Mouse (Mus musculus) heart, embryonic 10.5 days (tissue): ENCODE data around the gene Resf1. TPM values are rescaled to one million over a fixed set of nuclear protein-coding genes. Genes with fewer than 3 reads are reported as not detected.
"Not testable (repeated sequence)": the region's sequence is repeated elsewhere in the genome, so short reads cannot be mapped to it uniquely, and the experiment has no call there.

Source experiments
- DNase-seq: peaks from one replicate; pipeline ENCODE4 v3.0.0-alpha.2; 2017; ENCODE audit warnings: low spot score
- H3K27ac ChIP-seq: fragments of 300-500 bp; sonication (generic); 2 replicates; pipeline ENCODE4 v1.5.1; 2016; ENCODE audit warnings: mild to moderate bottlenecking
- H3K27me3 ChIP-seq: fragments of 300-500 bp; sonication (generic); 2 replicates; pipeline ENCODE4 v1.6.1; 2016; ENCODE audit warnings: mild to moderate bottlenecking; ENCODE audit not compliant: poor library complexity, insufficient read depth, severe bottlenecking
- H3K36me3 ChIP-seq: fragments of 300-500 bp; sonication (generic); 2 replicates; pipeline ENCODE4 v1.6.1; 2016; ENCODE audit warnings: mild to moderate bottlenecking, moderate library complexity
- H3K4me1 ChIP-seq: fragments of 300-500 bp; sonication (generic); 2 replicates; pipeline ENCODE4 v1.6.1; 2016; ENCODE audit warnings: mild to moderate bottlenecking
- H3K4me3 ChIP-seq: fragments of 300-500 bp; sonication (generic); 2 replicates; pipeline ENCODE4 v1.5.1; 2016; ENCODE audit warnings: mild to moderate bottlenecking, moderate library complexity
- H3K9me3 ChIP-seq: fragments of 300-500 bp; sonication (generic); 2 replicates; pipeline ENCODE4 v1.6.1; 2016; ENCODE audit warnings: mild to moderate bottlenecking, moderate library complexity
- WGBS: fragments of 180-500 bp; shearing (Covaris S2); methylation state at CpG from one replicate; pipeline ENCODE4 v1.1.7; 2016; 5-methylcytosine and 5-hydroxymethylcytosine counted together
- polyA plus RNA-seq: library from polyadenylated mRNA; unstranded; fragments of >200 nt; fragmentation: Nextera tagmentation; extraction: Ambion mirVana; gene quantifications from 2 replicates; pipeline ENCODE4 v1.2.1, GENCODE M21; 2016

Resf1 gene
- polyA plus RNA-seq = 28.3 and 45.5 TPM in 2 replicates

DNA sequence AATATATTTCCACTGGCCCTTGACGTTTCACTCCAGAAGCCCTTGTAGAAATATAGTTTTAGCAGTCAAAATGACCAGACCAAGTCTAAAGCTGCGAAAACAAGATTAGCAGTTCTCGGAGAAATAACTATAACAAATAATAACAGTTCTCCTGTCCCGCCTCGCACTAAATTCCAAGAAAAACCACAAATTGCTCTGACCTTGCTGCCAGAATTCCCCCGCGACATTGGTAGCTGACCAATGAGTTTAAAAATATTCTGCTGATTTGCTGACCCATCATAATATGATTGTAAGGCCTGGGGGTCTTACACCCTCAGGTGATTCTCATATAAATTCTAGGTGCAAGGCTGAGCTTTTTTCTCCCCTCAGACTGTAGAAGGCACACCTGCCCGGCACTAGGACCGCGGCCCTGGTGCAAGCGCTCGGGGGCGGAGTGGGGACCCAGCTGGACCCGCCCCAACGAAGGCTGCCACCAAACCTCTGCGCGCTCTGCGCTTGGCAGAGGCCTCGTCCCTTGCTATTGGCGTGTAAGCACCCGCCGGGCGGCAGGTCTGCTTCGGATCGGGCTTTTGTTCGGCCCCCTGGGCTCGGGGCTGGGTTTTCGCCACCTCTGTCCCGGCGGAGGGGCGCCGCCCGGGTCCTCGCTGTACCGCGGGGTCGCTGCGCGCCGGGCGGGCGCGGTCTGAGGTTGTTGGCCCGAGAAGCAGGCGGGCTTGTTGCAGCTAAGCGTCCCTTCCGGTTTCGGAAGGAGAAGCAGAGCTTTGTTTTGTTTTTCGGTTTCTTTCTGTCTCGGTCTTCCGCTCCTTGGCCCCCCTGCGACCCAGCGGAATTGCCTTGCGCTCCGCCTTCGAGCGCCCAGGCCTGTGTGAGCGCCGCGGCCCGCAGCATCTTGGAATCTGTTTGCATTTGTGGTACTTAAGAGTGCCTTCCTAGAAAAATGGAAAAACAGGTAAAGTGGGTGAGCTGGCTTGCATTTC, at the start of gene Resf1:
Resf1 (plus strand) TSS at position 459 of the 977 bp plus-strand sequence.
- peaks cover 19% of the 10 kb centered on the region for H3K36me3 ChIP-seq
- 0 out of 2 replicates have a peak, but pooled peaks cover 6% of the 10 kb centered on the region for H3K9me3 ChIP-seq
- H3K4me1 ChIP-seq = 0 out of 2 replicates have a peak, but pooled peaks cover 3% of the 10 kb centered on the region
- 5% methylated on average over 61 of the region's 61 CpGs for WGBS
- H3K27ac ChIP-seq = peak within 1 kb of the TSS; percentile 99
- peak; percentile 96 for DNase-seq
- peak within 1 kb of the TSS; percentile 85 for H3K4me3 ChIP-seq
- H3K27me3 ChIP-seq = no peaks in the 10 kb centered on the region

DNA sequence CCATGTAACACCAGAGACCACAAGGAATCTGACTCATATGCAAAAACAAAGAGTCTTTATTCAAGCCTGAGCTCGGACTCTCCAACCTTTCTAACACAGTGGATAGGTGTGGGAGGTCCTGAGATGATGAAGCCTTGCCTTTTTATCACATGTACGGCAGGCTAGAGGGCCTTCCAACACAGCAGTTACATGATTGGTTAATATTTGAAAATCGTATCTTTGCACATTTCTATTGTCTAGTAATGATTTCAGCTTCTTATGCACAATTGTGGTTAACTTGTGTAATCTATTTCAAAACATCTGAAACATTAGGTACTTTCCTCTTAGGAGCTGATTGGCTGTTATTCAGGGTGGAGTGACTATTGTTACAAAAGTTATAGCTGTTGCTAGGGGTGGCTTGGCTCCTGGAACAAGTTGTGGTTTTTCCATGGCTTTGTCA, 48.4 kb upstream of the Resf1 start:
- Histone ChIP-seq H3K9me3 (no peaks in the 10 kb centered on the region), H3K27me3 (no peaks in the 10 kb centered on the region), H3K27ac (no peak overlapping the region), H3K36me3 (no peaks in the 10 kb centered on the region), H3K4me1 (no peaks in the 10 kb centered on the region), H3K4me3 (no peak overlapping the region)
- no peak for DNase-seq
- WGBS = 78% methylated on average over 3 of the region's 3 CpGs

DNA sequence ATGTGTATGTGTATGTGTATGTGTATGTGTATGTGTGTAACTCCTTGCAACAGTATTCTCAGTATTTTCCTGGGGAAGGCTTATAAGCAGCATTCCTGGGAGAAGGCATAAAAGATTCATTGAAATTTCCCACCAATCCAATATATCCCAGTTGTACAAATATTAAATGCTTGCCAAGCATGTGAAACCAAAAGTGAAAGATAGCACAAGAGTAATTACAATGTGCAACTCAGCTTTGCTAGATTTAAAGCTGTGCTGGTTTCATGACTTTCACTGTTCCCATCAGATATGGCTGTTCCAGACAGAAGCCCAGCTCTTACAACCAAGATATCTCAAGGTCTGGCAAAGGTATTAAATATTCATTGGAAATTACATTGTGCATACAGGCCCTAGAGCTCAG, 41.3 kb upstream of the Resf1 start:
- H3K27me3 ChIP-seq = no peaks in the 10 kb centered on the region
- no peaks in the 10 kb centered on the region for H3K36me3 ChIP-seq
- H3K4me3 ChIP-seq = no peak overlapping the region
- no peaks in the 10 kb centered on the region for H3K4me1 ChIP-seq
- no peak overlapping the region for H3K27ac ChIP-seq
- no peaks in the 10 kb centered on the region for H3K9me3 ChIP-seq
- DNase-seq = no peak

DNA sequence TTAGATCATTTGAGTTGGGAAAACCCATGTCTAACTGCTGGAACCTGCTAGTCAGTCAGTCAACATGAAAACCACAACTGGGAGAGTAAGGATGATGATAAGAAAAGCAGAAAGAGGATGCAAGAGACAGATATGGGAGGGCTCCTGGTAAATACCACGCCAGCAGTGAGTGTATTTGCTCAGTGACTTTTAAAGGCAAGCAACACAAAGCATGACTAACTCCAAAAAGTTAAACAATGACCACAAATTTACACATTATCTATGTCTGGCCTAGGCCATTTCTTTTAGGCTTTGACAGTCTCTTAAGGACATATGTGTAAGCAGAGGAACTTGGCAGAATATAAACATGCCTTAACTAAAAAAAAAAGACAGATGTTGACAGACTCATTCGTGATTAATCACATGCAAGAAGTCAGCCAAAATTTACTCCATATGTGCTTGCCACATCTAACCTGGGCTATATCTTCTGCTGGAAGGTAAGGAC, 30.9 kb upstream of the Resf1 start:
- Histone ChIP-seq H3K9me3 (no peaks in the 10 kb centered on the region; the same call in 1 of the 2 replicates), H3K27ac (no peak overlapping the region), H3K36me3 (no peaks in the 10 kb centered on the region), H3K4me3 (no peak overlapping the region), H3K4me1 (no peaks in the 10 kb centered on the region), H3K27me3 (no peaks in the 10 kb centered on the region)
- DNase-seq = no peak
- 62% methylated on average over 2 of the region's 2 CpGs for WGBS

DNA sequence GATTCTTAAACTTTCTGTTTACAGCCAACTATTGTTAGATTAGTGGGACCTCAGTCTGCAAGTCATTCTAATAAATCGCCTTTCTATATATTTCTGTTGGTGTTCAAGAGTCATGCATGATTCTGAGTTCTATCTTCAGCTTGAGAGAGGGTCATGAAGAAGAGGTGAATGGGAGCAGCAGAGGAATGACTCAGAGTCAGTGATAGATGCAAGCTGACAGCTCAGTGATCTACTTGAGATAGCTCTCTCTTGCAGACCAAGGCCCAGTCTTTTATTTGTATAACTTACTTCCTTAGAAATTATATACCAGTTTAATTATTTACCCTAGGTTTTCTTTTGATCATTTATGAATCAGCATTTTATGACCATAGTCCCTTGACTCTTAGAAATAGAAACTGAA, 30.3 kb upstream of the Resf1 start:
- 65% methylated on average over 1 of the region's 1 CpGs for WGBS
- H3K27me3 ChIP-seq = no peaks in the 10 kb centered on the region
- no peaks in the 10 kb centered on the region for H3K4me1 ChIP-seq
- no peak overlapping the region for H3K27ac ChIP-seq
- no peaks in the 10 kb centered on the region; the same call in 1 of the 2 replicates for H3K9me3 ChIP-seq
- H3K36me3 ChIP-seq = no peaks in the 10 kb centered on the region
- no peak overlapping the region for H3K4me3 ChIP-seq
- DNase-seq = no peak

DNA sequence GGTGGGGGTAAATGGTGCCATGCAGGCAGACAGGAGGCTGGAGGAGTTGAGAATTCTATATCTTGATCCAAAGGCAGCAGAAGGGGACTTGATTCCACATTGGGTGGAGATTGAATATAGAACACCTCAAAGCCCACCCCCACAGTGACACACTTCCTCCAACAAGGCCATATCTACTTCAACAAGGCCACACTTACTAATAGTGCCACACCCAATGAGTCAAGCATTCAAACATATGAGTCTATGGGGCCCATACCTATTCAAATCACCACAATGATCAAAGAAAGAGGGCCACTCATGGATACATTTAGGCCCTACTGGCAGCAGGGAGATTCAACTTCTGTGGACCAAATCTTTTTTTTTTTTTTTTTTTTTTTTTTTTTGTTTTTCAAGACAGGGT, 28.7 kb upstream of the Resf1 start:
- no peak for DNase-seq
- no peaks in the 10 kb centered on the region; the same call in 1 of the 2 replicates for H3K9me3 ChIP-seq
- H3K27me3 ChIP-seq = no peaks in the 10 kb centered on the region
- H3K4me1 ChIP-seq = no peaks in the 10 kb centered on the region
- no peaks in the 10 kb centered on the region for H3K36me3 ChIP-seq
- H3K27ac ChIP-seq = no peak overlapping the region
- H3K4me3 ChIP-seq = no peak overlapping the region

DNA sequence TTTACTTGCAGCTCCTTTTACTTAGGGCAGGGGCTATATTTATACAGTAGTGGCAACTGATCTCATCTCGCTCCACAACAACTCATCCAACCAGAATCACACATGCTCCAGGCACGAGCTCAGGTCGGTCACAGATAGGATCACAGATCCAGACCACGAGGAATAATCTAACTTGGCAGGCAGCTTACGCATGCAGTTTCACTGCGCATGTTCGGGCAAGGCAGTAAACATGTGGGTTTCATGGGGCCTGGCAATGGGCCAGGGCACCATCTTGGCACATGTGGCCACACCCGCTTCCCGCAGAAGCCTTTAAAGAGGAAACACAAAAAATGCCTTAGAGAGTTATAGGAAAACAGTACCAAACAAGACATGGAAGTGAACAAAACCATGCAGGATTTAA, 21.0 kb upstream of the Resf1 start:
- not testable (repeated sequence) for H3K9me3 ChIP-seq, H3K27ac ChIP-seq, DNase-seq, H3K4me1 ChIP-seq, H3K27me3 ChIP-seq, H3K4me3 ChIP-seq, H3K36me3 ChIP-seq
- WGBS = 92% methylated on average over 9 of the region's 9 CpGs

DNA sequence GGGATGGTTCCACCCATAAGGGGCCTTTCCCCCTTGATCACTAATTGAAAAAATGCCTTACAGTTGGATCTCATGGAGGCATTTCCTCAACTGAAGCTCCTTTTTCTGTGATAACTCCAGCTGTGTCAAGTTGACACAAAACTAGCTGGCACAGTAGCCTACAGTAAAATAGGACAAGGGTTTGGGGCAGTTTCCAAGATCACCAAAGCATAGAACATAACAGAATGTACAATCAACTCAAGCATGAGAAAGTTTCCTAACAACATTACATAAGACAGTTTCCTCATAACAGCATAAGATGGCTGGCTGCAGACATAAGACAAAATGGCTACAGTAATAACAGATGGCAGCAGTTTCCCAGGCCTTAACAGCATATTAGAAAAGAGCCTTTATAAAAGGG, 6.0 kb upstream of the Resf1 start:
- not testable (repeated sequence) for H3K4me1 ChIP-seq, H3K27me3 ChIP-seq, H3K36me3 ChIP-seq, DNase-seq, H3K4me3 ChIP-seq, H3K9me3 ChIP-seq, H3K27ac ChIP-seq

DNA sequence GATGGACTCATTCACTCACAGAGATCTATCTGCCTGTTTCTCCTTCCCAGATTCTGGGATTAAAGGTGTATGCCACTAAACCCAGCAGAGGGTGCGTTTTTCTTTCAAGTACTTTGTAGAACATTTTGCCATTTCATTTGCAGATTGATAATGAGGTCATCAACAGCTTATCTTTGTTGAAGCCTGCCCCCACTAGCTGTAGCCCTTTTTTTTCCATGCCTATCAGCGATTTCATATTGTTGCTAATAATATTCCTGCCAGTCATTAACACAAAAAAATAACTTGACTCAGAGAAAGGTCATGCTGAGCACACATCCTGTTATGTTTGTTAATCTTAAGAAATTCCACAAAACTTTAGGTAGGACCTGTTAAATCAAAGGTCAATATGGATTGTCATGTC, 2.1 kb upstream of the Resf1 start:
- Histone ChIP-seq H3K27ac (no peak overlapping the region), H3K4me1 (0 out of 2 replicates have a peak, but pooled peaks cover 3% of the 10 kb centered on the region), H3K9me3 (0 out of 2 replicates have a peak, but pooled peaks cover 6% of the 10 kb centered on the region), H3K4me3 (no peak overlapping the region), H3K36me3 (peaks cover 14% of the 10 kb centered on the region), H3K27me3 (no peaks in the 10 kb centered on the region)
- WGBS = 81% methylated on average over 2 of the region's 2 CpGs
- DNase-seq = no peak

DNA sequence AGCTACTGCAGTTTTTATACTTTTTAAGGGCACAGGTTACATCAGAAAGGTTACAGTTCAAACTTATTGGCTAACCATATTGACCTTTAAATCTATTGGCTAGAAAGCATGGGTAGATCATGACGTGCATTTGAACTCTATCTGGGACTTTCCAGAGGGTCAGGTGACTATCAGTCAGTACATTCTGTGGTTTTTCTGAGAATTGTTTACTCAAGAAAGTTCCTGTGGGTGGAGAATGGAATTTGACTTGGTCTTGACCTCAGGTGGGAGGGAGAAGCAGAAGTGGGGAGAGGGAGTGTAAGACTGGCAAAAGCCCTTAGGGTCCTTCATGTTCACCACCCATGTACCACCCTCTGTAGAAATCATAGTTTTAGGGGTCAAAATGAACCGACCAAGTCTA, 1.4 kb upstream of the Resf1 start:
- 0 out of 2 replicates have a peak, but pooled peaks cover 6% of the 10 kb centered on the region for H3K9me3 ChIP-seq
- DNase-seq = no peak
- peaks cover 14% of the 10 kb centered on the region for H3K36me3 ChIP-seq
- H3K27me3 ChIP-seq = no peaks in the 10 kb centered on the region
- 0 out of 2 replicates have a peak, but pooled peaks cover 3% of the 10 kb centered on the region for H3K4me1 ChIP-seq
- H3K4me3 ChIP-seq = no peak overlapping the region
- H3K27ac ChIP-seq = no peak overlapping the region
- WGBS = 68% methylated on average over 2 of the region's 2 CpGs

DNA sequence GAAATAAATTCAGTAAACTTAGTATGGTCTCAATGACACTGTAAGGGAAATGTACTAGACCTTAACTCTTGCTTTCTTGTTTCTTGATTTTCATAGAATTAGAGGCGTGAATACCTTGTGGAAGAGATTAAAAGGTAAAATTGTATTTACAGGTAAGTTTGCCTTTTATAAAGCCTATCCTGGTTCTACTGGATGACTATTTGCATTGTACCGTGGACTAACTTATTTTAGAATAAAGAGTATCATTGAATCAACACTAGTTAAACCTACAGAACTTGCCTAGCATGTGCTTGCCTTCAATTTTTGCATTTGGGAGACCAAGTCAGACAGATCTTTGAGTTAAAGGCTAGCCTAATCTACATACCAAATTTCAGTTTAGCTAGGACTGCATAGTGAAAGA, 1.0 kb downstream of the Resf1 start:
- WGBS = 51% methylated on average over 2 of the region's 2 CpGs
- Histone ChIP-seq H3K4me1 (0 out of 2 replicates have a peak, but pooled peaks cover 3% of the 10 kb centered on the region), H3K9me3 (0 out of 2 replicates have a peak, but pooled peaks cover 5% of the 10 kb centered on the region), H3K36me3 (peaks cover 27% of the 10 kb centered on the region), H3K4me3 (peak overlapping the region; percentile 85), H3K27me3 (no peaks in the 10 kb centered on the region), H3K27ac (peak overlapping the region; percentile 99)
- no peak for DNase-seq

DNA sequence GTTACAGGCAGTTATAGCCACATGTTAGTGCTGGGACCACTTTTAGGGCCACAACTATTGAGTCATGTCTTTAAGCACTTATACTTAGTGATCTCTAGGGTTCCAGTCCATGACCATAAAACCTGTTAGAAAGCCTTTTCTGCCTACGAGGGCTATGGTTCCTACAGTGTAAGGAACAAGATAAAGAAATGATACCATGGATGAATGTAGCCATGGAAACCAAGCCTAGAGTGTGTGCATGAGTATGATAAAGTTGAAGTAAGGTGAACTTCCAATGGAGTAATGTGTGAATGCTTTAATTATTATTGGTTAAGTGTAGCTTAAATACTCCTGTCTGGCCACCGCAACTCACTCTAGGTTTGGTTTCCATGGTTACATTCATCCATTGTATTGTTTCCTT, 1.8 kb downstream of the Resf1 start:
- Histone ChIP-seq H3K36me3 (peaks cover 32% of the 10 kb centered on the region), H3K9me3 (no peaks in the 10 kb centered on the region), H3K4me1 (0 out of 2 replicates have a peak, but pooled peaks cover 3% of the 10 kb centered on the region), H3K27ac (no peak overlapping the region), H3K4me3 (peak overlapping the region; percentile 85), H3K27me3 (no peaks in the 10 kb centered on the region)
- 64% methylated on average over 2 of the region's 2 CpGs for WGBS
- no peak for DNase-seq

DNA sequence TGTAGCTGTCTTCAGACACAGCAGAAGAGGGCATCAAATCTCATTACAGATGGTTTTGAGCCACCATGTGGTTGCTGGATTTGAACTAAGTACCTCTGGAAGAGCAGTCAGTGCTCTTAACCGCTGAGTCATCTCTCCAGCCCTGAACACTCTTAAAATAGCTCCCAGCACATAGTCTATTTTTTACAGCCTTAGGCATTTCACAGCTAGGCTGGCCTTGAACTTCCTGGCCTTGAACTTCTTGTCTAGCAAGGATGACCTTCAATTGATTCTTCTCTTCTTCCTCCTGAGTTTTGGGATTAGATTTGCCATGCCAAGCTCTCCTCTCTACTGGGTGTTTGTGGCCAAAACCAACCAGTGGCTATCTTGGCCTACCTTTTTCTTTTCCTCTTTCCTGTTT, 2.6 kb downstream of the Resf1 start:
- DNase-seq = no peak
- H3K27me3 ChIP-seq = no peaks in the 10 kb centered on the region
- no peak overlapping the region for H3K4me3 ChIP-seq
- H3K27ac ChIP-seq = no peak overlapping the region
- peaks cover 38% of the 10 kb centered on the region for H3K36me3 ChIP-seq
- H3K9me3 ChIP-seq = no peaks in the 10 kb centered on the region
- H3K4me1 ChIP-seq = 0 out of 2 replicates have a peak, but pooled peaks cover 3% of the 10 kb centered on the region
- WGBS = 58% methylated on average over 1 of the region's 1 CpGs
